Mouse (Mus musculus): ENCODE measurements around the gene Ackr3. TPM values are rescaled to one million over a fixed set of nuclear protein-coding genes. Genes with fewer than 3 reads are reported as not detected.

The Ackr3 gene
- polyA plus RNA-seq, 1 experiment, result 28.2 TPM

DNA sequence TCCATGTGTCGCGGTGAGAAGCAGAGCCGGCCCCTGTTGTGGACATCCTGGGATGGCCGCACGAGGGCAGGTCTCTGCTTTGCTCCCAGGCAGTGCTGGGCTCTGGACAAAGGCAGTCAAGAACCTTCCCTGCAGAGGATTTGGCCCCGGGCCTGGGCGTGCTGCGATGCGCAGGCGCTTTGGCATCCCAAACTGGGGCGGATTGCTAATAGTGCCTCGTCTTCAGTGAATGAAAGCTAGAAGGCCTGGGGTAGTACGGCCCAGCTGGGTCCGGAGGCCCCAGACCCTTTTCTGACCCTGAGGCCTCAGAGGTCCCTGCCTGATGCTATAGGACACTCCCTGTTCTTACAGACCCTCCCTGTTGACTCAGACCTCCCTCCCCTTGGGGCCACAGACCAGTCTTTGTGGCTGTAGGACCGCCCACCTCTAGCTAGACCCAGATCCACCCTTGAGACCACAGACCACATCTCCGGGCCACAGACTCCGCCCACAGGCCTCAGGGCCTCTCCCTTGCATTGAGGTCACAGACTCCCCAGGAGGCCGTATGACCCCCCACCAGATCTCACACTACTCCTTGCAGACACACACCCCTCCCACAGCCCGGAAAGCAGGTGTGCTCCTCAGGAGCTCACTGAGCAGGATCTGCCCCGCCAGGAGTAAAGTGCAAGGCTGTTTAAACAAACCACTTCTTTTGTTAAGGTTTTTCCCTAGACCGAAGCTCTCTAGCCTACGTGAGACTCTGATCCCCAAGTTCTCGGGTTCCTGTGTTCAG is 1.4 kb upstream of the Ackr3 start:
- Histone ChIP-seq H3K4me3 (ENCODE audit: insufficient read depth, low read length) (no peak overlapping the region), H3K4me1 (ENCODE audit: control insufficient read depth, insufficient read depth, low read length) (peaks cover 4% of the 10 kb centered on the region; the same call in 1 of the 2 replicates), H3K27ac (ENCODE audit: insufficient read depth, low read length) (no peak overlapping the region)
- TF ChIP-seq POLR2A (IDR thresholded peaks at IDR 0.05; ENCODE audit: low read depth, low read length) (no peak), CTCF (IDR thresholded peaks at IDR 0.05; ENCODE audit: borderline replicate concordance, insufficient read depth, low read length) (no peak)

DNA sequence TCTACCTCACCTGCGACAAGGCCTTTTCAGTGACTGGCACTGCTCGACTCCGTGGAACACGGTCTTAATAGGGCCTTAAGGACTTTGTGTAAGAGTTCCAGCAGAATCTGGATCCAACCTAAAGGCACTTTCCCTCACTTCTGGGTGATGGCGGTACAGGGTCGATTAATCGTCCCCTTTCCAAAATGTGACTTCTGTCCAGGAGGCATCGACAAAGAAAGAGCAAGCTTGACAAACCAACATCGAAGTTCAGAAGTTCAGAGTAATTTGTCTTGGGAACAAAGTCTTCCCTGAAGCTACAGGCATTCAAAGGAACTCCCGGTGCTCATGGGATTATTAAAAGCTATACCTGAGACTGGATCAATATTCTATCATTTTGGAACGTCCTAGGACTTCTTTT is 439 bp upstream of the Ackr3 start:
- H3K4me3 ChIP-seq (ENCODE audit: insufficient read depth, low read length), result no peak overlapping the region
- no peak overlapping the region for H3K27ac ChIP-seq (ENCODE audit: insufficient read depth, low read length)
- no peak for TF ChIP-seq POLR2A (IDR thresholded peaks at IDR 0.05; ENCODE audit: low read depth, low read length)
- no peak for TF ChIP-seq CTCF (IDR thresholded peaks at IDR 0.05; ENCODE audit: borderline replicate concordance, insufficient read depth, low read length)
- H3K4me1 ChIP-seq (ENCODE audit: control insufficient read depth, insufficient read depth, low read length), result peaks cover 4% of the 10 kb centered on the region; the same call in 1 of the 2 replicates

DNA sequence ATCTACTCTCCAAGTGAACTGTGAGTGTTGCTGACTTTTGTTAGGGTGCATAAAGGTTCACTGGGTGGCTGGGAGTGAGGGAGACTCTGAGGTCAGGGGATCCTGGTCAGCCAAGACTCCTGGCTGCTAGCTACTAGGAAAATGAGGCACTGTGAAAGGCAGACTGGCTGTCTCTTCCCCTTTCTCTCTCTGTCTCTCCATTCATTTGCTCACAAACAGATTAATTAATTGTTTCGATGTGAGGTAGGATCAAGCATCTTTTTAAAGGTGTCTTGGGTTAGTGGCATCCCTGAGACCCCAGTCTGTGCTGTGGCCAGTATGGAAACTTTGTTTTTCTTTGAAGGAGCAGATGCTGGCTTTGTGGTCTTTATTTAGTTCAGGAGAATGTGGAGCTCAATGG is 1.0 kb downstream of the Ackr3 start:
- TF ChIP-seq CTCF (IDR thresholded peaks at IDR 0.05; ENCODE audit: borderline replicate concordance, insufficient read depth, low read length), result no peak
- no peak; the same call in 1 of the 2 replicates for TF ChIP-seq POLR2A (IDR thresholded peaks at IDR 0.05; ENCODE audit: low read depth, low read length)
- peaks cover 7% of the 10 kb centered on the region for H3K4me1 ChIP-seq (ENCODE audit: control insufficient read depth, insufficient read depth, low read length)

DNA sequence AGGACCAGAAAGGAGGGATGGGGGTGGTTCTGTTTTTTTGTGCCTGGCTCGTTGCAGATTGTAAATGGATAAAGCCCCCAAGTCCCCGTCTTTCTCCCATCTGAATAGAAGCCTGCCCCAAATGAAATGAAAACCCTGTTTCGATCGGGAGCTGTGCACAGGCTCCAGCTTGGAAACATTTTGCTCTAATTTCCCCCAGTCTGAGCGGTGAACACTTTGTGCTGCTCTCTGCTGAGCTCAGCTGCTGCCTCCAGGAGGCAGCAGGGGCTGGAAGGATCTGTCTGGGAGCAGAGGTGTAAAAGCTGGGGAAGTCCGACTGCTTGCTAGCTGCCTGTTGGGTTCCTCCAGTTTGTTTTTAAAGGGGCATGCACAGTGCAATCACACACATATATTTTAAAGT is 1.4 kb downstream of the Ackr3 start:
- TF ChIP-seq POLR2A (IDR thresholded peaks at IDR 0.05; ENCODE audit: low read depth, low read length) (no peak; the same call in 1 of the 2 replicates), CTCF (IDR thresholded peaks at IDR 0.05; ENCODE audit: borderline replicate concordance, insufficient read depth, low read length) (0 out of 2 replicates have a peak, but pooled peaks have one; percentile 40)
- H3K27ac ChIP-seq (ENCODE audit: insufficient read depth, low read length), result peak overlapping the region; percentile 63
- H3K4me1 ChIP-seq (ENCODE audit: control insufficient read depth, insufficient read depth, low read length), result peaks cover 7% of the 10 kb centered on the region
- H3K4me3 ChIP-seq (ENCODE audit: insufficient read depth, low read length), result peak overlapping the region; percentile 59

More for the DNA sequence above, 1.0 kb downstream of the Ackr3 start:
- peak overlapping the region; percentile 59 for H3K4me3 ChIP-seq (ENCODE audit: insufficient read depth, low read length)
- peak overlapping the region; percentile 32 for H3K27ac ChIP-seq (ENCODE audit: insufficient read depth, low read length)

DNA sequence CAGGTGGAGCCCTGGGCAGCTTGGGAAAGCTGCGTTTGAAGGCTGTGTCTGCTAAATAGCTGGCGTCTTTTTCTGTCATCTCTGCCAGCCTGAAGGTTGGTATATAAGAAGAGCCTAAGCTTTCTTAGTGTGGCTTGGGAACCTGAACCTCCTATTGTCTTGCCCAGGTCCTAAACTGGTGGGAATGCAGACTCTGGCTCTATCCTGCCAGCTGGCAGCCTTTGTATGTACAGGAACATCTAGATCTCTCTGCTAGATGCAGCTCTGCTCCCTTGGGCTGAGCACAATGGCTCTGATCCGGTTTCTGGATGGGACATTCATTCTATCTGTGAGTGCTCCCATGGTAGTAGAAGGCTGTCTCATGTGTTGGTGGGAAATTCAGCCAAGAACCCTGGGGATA is 2.9 kb downstream of the Ackr3 start:
- H3K4me1 ChIP-seq (ENCODE audit: control insufficient read depth, insufficient read depth, low read length), result peaks cover 7% of the 10 kb centered on the region
- TF ChIP-seq POLR2A (IDR thresholded peaks at IDR 0.05; ENCODE audit: low read depth, low read length) (no peak), CTCF (IDR thresholded peaks at IDR 0.05; ENCODE audit: borderline replicate concordance, insufficient read depth, low read length) (no peak)
- no peak overlapping the region for H3K4me3 ChIP-seq (ENCODE audit: insufficient read depth, low read length)
- H3K27ac ChIP-seq (ENCODE audit: insufficient read depth, low read length), result no peak overlapping the region

DNA sequence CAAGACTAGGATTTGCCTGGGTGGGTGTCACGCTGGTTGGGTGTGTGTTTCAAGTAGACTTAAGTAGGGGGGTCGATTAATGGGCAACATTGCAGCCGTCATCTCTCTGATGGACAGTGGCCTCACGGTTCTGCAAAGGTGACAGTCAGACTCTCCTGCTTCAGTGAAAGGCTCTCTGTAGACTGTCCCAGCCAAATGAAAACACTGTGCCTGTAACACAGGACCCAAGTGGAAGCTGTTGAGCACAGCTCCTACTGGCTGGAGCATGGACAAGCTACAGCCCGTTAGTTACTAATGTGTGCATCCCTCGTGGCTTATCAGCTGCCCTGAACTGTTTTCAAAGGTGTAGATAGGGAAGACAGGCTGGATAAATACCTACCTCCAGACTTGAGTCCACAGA is 3.5 kb downstream of the Ackr3 start:
- no peak overlapping the region for H3K27ac ChIP-seq (ENCODE audit: insufficient read depth, low read length)
- no peak overlapping the region for H3K4me3 ChIP-seq (ENCODE audit: insufficient read depth, low read length)
- peaks cover 7% of the 10 kb centered on the region for H3K4me1 ChIP-seq (ENCODE audit: control insufficient read depth, insufficient read depth, low read length)
- no peak for TF ChIP-seq CTCF (IDR thresholded peaks at IDR 0.05; ENCODE audit: borderline replicate concordance, insufficient read depth, low read length)
- TF ChIP-seq POLR2A (IDR thresholded peaks at IDR 0.05; ENCODE audit: low read depth, low read length), result no peak

DNA sequence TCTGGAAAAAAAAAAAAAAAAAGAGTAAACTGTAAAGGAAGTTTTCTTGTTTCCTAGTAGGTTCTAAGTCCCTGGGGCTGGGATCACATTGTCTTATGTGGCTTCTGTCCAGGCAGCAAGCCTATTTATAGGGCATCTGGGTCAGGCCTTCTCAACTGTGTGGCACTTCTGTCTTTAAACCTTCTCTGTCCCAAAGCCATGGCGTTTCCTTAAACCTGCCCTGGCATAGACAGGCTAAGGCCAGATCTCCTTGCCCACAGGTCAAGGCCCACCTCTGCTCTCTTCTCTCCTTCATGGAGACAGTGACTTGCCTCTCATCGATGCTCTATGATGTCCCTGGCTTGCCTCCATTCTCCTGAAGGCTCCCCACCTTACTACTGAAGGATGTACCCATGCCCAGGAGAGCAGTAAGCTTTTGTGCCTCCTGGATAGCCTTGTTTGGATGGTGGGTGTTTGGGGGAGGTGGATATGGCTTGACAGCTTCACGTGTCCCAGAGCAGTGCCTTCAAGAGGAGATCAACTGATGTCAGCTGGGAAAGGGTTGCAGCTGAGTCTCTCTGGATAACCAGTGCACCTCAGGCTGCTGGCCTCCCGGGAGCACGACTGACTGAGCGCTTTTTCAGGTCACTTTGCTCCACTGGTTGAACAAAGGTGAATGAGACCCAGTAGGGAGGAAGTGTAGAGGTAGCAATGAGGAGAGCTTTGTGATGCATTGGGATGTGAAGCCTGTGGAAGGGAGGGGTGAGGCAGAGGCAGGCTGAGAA is 4.1 kb downstream of the Ackr3 start:
- Histone ChIP-seq H3K27ac (ENCODE audit: insufficient read depth, low read length) (no peak overlapping the region), H3K4me1 (ENCODE audit: control insufficient read depth, insufficient read depth, low read length) (peaks cover 7% of the 10 kb centered on the region), H3K4me3 (ENCODE audit: insufficient read depth, low read length) (no peak overlapping the region)
- no peak for TF ChIP-seq CTCF (IDR thresholded peaks at IDR 0.05; ENCODE audit: borderline replicate concordance, insufficient read depth, low read length)
- no peak for TF ChIP-seq POLR2A (IDR thresholded peaks at IDR 0.05; ENCODE audit: low read depth, low read length)

DNA sequence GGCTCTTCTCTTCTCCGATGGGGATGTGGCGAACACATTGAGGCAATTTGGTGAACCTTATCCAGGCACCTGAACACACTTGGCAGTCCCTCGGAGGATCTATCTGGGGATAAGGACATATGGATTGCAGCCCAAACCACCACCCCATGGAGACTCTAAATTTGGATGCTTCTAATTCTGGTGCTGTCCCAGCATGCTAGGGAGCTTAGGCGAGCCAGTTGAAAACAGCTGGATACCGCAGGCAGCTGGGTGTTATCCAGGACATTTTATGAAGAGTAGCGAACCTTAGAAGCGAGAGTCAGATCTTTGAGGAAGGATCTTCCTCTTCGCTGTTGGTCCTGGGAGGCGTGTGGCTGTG is 4.7 kb downstream of the Ackr3 start:
- TF ChIP-seq CTCF (IDR thresholded peaks at IDR 0.05; ENCODE audit: borderline replicate concordance, insufficient read depth, low read length) (no peak), POLR2A (IDR thresholded peaks at IDR 0.05; ENCODE audit: low read depth, low read length) (no peak)
- Histone ChIP-seq H3K27ac (ENCODE audit: insufficient read depth, low read length) (no peak overlapping the region), H3K4me3 (ENCODE audit: insufficient read depth, low read length) (no peak overlapping the region), H3K4me1 (ENCODE audit: control insufficient read depth, insufficient read depth, low read length) (peaks cover 7% of the 10 kb centered on the region)

DNA sequence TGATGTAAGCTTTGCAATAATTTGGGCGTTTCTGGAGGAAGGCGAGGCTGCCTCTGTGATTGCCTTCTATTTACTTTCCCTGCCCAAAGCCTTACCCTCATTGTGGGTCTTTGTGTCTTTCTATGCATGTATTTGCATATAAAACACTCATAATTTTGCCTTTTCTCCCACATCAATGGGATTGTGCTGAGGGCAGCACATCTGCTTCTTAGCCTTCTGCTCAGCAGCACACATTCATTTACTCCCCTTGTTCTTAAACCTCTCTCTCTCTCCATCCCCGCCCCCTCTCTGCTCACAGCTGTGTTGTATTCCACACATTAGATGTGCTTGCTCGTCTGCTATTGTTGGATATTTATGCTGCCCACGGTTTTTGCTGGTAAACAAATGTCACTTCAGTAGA is 5.3 kb downstream of the Ackr3 start:
- Histone ChIP-seq H3K27ac (ENCODE audit: insufficient read depth, low read length) (no peak overlapping the region), H3K4me1 (ENCODE audit: control insufficient read depth, insufficient read depth, low read length) (peaks cover 7% of the 10 kb centered on the region), H3K4me3 (ENCODE audit: insufficient read depth, low read length) (no peak overlapping the region)
- TF ChIP-seq CTCF (IDR thresholded peaks at IDR 0.05; ENCODE audit: borderline replicate concordance, insufficient read depth, low read length) (no peak), POLR2A (IDR thresholded peaks at IDR 0.05; ENCODE audit: low read depth, low read length) (no peak)

DNA sequence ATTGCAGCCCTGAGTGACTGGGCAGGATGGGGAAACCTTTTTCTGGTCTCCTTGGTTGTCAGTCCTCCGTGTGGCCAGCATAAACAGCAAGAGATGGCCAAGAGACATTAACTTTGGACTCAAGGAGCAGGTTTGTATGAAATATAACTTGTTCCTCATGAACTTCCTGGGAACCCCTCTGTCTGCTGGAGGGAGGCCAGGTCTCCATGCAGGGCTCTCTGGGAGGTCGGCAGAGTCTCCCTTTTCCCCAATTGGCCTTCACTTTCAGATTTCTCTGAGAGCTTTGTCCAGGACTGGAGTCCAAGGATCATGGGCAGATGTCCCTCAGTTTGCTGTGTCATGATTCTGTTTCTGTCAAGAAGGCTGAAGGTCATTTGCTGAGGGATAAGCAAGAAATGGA is 6.0 kb downstream of the Ackr3 start:
- TF ChIP-seq CTCF (IDR thresholded peaks at IDR 0.05; ENCODE audit: borderline replicate concordance, insufficient read depth, low read length) (no peak), POLR2A (IDR thresholded peaks at IDR 0.05; ENCODE audit: low read depth, low read length) (no peak)
- peaks cover 7% of the 10 kb centered on the region for H3K4me1 ChIP-seq (ENCODE audit: control insufficient read depth, insufficient read depth, low read length)
- H3K4me3 ChIP-seq (ENCODE audit: insufficient read depth, low read length), result no peak overlapping the region
- no peak overlapping the region for H3K27ac ChIP-seq (ENCODE audit: insufficient read depth, low read length)

Measured in embryonic fibroblast, embryonic 13.5 days (primary cell).